Mouse (Mus musculus): ENCODE results near the gene Acp6.

- no peak for TF ChIP-seq MYOG (IDR thresholded peaks at IDR 0.05; ENCODE audit: control insufficient read depth in 1 of 3, insufficient read depth in 1 of 3, insufficient read length in 2 of 3, low read depth in 2 of 3)
- no peak for TF ChIP-seq E2F4 (IDR thresholded peaks at IDR 0.05; ENCODE audit: insufficient read depth)
- no peak for TF ChIP-seq MAX (IDR thresholded peaks at IDR 0.05; ENCODE audit: low read depth)
- no peak for TF ChIP-seq POLR2A (IDR thresholded peaks at IDR 0.05; ENCODE audit: insufficient read length, low read depth)
- no peak for TF ChIP-seq MYOD1 (IDR thresholded peaks at IDR 0.05; ENCODE audit: control insufficient read depth in 1 of 3, insufficient read length in 2 of 3, low read depth in 2 of 3)
- no peak for TF ChIP-seq SRF (IDR thresholded peaks at IDR 0.05; ENCODE audit: control insufficient read depth, insufficient read length, low read depth)
- no peak for TF ChIP-seq POLR2AphosphoS2 (IDR thresholded peaks at IDR 0.05; ENCODE audit: insufficient read length, low read depth)
Measured at GRCm38 (mm10) chr3:97159509-97159850, 903 bp downstream of the Acp6 start.

All from myocyte (in vitro differentiated cells).